Mouse (Mus musculus) brain, embryonic 18.5 days (tissue): ENCODE results near the gene Sptssb.

ENCODE experiments used
- DNase-seq: peaks from one replicate; pipeline ENCODE4 v3.0.0-alpha.2; 2012; ENCODE audit warnings: low read depth, low spot score

Sptssb gene

GRCm38 (mm10) chr3:69859858-69860588 lies at the start of gene Sptssb:
Gene Sptssb (minus strand): TSS chr3:69859940.
- DNase-seq: no peak

- peak; percentile 40 for DNase-seq
These were observed 48.3 kb upstream of the Sptssb start for GRCm38 (mm10) chr3:69908074-69908473.

DNA sequence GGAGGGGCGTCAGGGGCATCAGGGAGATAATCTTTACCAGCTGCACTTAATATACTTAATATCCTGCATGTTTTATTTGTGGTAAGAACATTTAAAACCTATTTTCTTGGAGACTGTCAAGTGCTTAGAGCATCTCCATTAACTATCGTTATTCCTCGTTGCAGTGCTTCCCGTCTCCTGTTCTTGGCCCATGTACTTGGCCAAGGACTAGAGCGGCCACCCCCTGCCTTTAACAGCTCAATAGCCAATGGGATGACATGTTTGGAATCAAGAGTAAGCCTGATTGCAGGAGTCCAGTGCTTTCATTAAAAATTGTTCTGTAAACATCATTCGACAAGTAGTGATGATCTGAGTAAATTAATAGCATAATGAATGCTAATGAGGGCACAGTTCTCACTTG lies 47.8 kb upstream of the Sptssb start:
- DNase-seq: no peak

GRCm38 (mm10) chr3:69902787-69903477 lies 43.2 kb upstream of the Sptssb start:
- DNase-seq: no peak

DNA sequence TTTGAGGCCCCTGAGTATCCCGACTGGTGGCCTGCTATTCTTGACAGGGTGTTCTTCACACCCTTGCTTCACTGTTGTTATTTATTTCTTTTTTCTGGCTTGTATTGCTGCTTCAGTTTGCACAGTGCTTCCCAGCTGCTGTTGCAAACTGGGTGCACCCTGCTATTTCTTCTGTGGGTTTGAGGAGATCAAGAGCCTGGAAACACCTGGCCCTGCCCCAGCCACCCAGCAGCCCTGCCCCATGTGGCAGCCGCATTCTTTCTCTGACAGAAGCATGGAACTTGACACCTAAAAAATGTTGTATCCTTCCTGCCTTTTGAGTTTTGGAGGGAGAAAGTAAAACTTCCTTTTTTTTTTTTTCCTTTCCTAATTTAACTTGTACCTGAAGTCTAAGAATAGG lies 42.6 kb upstream of the Sptssb start:
- DNase-seq: no peak

- no peak for DNase-seq
These were observed 42.2 kb upstream of the Sptssb start for GRCm38 (mm10) chr3:69901874-69902381.

GRCm38 (mm10) chr3:69900335-69900734 lies 40.6 kb upstream of the Sptssb start:
- DNase-seq: no peak

- no peak for DNase-seq
These were observed 38.3 kb upstream of the Sptssb start for GRCm38 (mm10) chr3:69897917-69898594.

- no peak for DNase-seq
These were observed 35.8 kb upstream of the Sptssb start for GRCm38 (mm10) chr3:69895516-69895915.

GRCm38 (mm10) chr3:69892187-69893094 lies 32.7 kb upstream of the Sptssb start:
- no peak for DNase-seq

DNA sequence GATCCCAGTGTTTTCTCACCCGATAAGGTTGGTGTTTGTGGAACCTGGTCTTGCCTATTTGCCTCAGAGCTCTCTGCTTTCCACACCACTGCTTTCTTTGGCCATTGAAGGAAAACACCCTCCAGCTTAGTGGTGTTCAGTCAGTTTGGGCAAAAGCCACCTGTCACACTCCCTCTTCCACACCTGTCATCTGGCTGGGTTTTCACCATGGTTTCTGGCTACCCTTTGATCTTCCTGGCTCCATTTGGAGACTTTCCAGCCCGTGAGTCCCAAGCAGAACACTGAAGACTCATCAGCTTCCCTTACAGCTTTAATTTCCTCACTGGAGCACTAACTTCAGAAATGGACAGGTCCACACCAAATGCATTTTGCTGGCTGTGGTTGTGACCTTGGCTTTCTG lies 26.1 kb upstream of the Sptssb start:
- no peak for DNase-seq

- DNase-seq: no peak
These were observed 24.0 kb upstream of the Sptssb start for GRCm38 (mm10) chr3:69883710-69884109.

- no peak for DNase-seq
These were observed 17.8 kb upstream of the Sptssb start for GRCm38 (mm10) chr3:69877538-69877937.

- no peak for DNase-seq
These were observed 15.0 kb upstream of the Sptssb start for GRCm38 (mm10) chr3:69874721-69875120.

DNA sequence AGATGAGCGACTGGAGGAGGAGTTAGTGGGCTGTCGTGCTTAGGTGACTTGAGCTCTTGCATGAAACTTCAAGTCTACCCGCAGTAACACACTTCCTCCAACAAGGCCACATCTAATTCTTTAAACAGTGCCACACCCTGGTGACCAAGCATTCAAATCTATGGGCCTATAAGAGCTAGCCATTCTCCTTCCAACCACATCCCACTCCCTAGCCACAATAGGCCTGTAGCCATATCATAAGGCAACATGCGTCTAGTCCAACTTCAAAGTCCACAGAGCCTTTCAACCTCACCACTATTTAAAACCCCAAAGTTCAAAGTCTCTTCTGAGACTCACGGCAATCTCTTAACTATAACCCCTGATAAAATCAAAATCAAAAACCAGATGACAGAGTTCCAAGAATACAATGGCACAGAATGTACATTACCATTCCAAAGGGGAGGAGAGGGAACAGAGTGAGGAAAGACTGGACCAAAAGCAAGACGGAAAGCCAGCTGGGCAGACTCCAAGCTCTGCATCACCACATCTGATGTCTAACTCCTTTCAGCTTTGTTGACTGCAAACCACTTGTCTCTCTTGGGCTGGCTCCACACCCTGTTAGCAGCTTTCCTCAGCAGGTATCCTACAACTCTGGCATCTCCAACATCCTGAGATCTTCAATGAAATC lies 13.1 kb upstream of the Sptssb start:
- DNase-seq: no peak

GRCm38 (mm10) chr3:69871174-69871573 lies 11.4 kb upstream of the Sptssb start:
- DNase-seq: no peak

- DNase-seq: no peak
These were observed 10.0 kb upstream of the Sptssb start for GRCm38 (mm10) chr3:69869702-69870101.

DNA sequence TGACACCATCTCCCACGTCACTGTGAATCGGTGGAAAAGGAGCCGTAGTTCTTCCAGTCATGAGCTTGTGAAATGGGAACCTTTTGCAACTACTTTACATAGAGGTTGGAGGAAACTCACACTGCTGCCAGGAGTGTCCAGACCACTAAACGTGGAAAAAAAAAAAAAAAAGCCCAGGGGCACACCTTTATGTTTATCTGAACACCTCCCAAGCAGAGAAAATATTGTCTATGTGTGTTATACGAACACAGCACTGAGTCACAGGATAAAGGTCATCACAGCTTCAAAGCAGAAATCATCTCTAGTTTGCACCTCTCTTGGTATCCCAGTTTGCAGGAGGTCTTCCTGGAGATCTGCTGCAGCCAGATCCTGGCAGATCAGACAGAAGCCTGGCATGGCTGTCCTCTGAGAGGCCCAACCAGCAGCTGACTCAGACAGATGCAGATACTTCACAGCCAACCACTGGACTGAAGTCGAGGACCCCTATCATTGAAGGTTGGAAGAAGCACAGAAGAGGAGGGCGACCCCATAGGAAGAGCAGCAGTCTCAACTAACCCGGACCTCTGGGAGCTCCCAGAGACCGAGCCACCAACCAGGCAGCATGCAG lies 2.2 kb upstream of the Sptssb start:
- no peak for DNase-seq

DNA sequence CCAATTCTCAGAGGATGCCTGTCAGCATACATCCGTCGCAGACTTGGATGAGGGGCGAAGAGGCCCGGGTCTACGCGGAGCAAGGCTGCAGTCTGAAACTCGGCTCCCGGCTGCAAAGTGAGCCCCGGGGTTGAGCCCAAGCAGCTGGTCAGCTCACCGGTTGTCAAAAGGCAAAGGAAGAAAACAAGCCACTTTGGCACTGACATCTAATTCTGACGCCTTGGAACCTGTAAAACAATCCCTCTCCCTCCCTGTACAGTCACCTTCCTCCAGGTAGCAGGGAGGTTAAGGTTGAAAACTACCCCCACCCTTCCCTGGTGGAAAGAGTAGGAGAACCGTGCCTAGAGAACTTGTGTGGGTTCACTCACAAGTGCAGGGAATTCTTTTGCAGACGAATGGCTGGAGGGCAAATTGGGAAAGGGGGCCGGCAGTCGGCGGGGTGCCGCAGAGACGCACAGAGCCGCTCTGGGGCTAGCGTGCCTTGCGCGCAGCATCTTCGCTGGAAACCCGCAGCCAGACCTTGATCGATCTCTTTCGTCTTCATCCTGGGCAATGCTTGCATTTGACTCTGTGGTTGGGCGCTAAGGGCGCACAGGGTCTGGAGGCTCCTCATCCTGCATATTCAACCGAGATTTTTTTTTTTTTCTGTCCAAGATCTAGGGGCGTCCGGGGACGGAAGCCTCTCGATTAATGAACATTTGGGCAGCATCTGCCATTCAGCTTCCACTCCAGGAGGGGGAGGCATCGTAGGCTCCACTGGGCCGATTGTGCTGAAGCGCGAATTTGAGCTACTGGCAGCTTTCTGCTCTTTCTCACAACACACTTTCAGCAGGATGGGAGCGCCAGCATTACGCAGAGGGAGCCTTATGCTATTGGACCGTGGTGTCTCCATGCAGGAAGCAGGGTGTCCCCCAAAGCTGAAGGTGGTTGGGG lies 1.1 kb upstream of the Sptssb start:
- peak; percentile 64 for DNase-seq
